Mouse (Mus musculus) liver, postnatal 0 days (tissue): ENCODE results near the gene Tnpo3.

Experiments
- CTCF ChIP-seq: sonication (generic); IDR thresholded peaks from 2 replicates; pipeline ENCODE4 v1.5.1; 2016; ENCODE audit warnings: antibody characterized with exemption, low read depth
- EP300 ChIP-seq: IDR thresholded peaks from 2 replicates; pipeline ENCODE4 v1.6.1; 2016; ENCODE audit warnings: antibody characterized with exemption, low read depth, mild to moderate bottlenecking

- TF ChIP-seq CTCF, result no peak
- no peak for TF ChIP-seq EP300
Observed at GRCm38 (mm10) chr6:29500810-29501209, 108.9 kb downstream of the Tnpo3 start.
